Mouse (Mus musculus) hindbrain, embryonic 13.5 days (tissue): ENCODE results near the gene Gm11214. TPM values are rescaled to one million over a fixed set of nuclear protein-coding genes. Genes with fewer than 3 reads are reported as not detected.

Experiments
- ATAC-seq: fragments of 200-750 bp; cut with Nextera tagmentation; 2 replicates; pipeline ENCODE4 v1.8.0; 2017; ENCODE audit warnings: moderate TSS enrichment; ENCODE audit not compliant: low FRiP score
- H3K27ac ChIP-seq: fragments of 300-500 bp; sonication (generic); 2 replicates; pipeline ENCODE4 v1.5.1; 2015; ENCODE audit warnings: inconsistent platforms, mild to moderate bottlenecking, moderate library complexity
- H3K27me3 ChIP-seq: fragments of 300-500 bp; sonication (generic); 2 replicates; pipeline ENCODE4 v1.6.1; 2015; ENCODE audit warnings: mild to moderate bottlenecking, inconsistent platforms
- H3K36me3 ChIP-seq: fragments of 300-500 bp; sonication (generic); 2 replicates; pipeline ENCODE4 v1.6.1; 2015; ENCODE audit warnings: mild to moderate bottlenecking, inconsistent platforms
- H3K4me1 ChIP-seq: fragments of 300-500 bp; sonication (generic); replicated peaks from 2 replicates; pipeline ENCODE4 v1.6.1; 2015; ENCODE audit warnings: inconsistent platforms
- H3K4me2 ChIP-seq: fragments of 300-500 bp; sonication (generic); 2 replicates; pipeline ENCODE4 v1.6.1; 2015; ENCODE audit warnings: inconsistent platforms, mild to moderate bottlenecking, moderate library complexity
- H3K4me3 ChIP-seq: fragments of 300-500 bp; sonication (generic); 2 replicates; pipeline ENCODE4 v1.5.1; 2015; ENCODE audit warnings: mild to moderate bottlenecking, inconsistent platforms
- H3K9ac ChIP-seq: fragments of 300-500 bp; sonication (generic); 2 replicates; pipeline ENCODE4 v1.6.1; 2015; ENCODE audit warnings: mild to moderate bottlenecking, inconsistent platforms
- H3K9me3 ChIP-seq: fragments of 300-500 bp; sonication (generic); 2 replicates; pipeline ENCODE4 v1.6.1; 2016; ENCODE audit warnings: inconsistent platforms
- WGBS: fragments of 180-500 bp; shearing (Covaris S2); methylation state at CpG from one replicate; pipeline ENCODE4 v1.1.7; 2015; 5-methylcytosine and 5-hydroxymethylcytosine counted together
- polyA plus RNA-seq: library from polyadenylated mRNA; unstranded; fragments of >200 nt; fragmentation: Nextera tagmentation; extraction: Ambion mirVana; gene quantifications from 2 replicates; pipeline ENCODE4 v1.2.1, GENCODE M21; 2015

Gm11214 gene
- polyA plus RNA-seq, 1 experiment from 2014 or later, result not detected

GRCm38 (mm10) chr4:63684412-63685252 is 21.5 kb upstream of the Gm11214 start:
- H3K9me3 ChIP-seq, result no peaks in the 10 kb centered on the region
- peaks cover 2% of the 10 kb centered on the region; the same call in 1 of the 2 replicates for H3K4me1 ChIP-seq
- no peak for ATAC-seq
- no peak overlapping the region for H3K9ac ChIP-seq
- H3K27ac ChIP-seq, result no peak overlapping the region
- H3K27me3 ChIP-seq, result no peaks in the 10 kb centered on the region
- no peaks in the 10 kb centered on the region for H3K36me3 ChIP-seq
- 84% methylated on average over 10 of the region's 10 CpGs for WGBS
- H3K4me3 ChIP-seq, result no peak overlapping the region
- no peak overlapping the region for H3K4me2 ChIP-seq

GRCm38 (mm10) chr4:63683716-63684115 is 20.5 kb upstream of the Gm11214 start:
- Histone ChIP-seq H3K4me3 (no peak overlapping the region), H3K4me2 (no peak overlapping the region), H3K36me3 (no peaks in the 10 kb centered on the region), H3K27ac (no peak overlapping the region), H3K9ac (no peak overlapping the region), H3K9me3 (no peaks in the 10 kb centered on the region), H3K4me1 (peaks cover 2% of the 10 kb centered on the region; the same call in 1 of the 2 replicates), H3K27me3 (no peaks in the 10 kb centered on the region)
- WGBS, result 90% methylated on average over 6 of the region's 6 CpGs
- no peak for ATAC-seq

- H3K9me3 ChIP-seq, result no peaks in the 10 kb centered on the region
- no peak overlapping the region for H3K27ac ChIP-seq
- no peak overlapping the region for H3K4me2 ChIP-seq
- H3K4me3 ChIP-seq, result no peak overlapping the region
- ATAC-seq, result no peak
- WGBS, result 81% methylated on average over 11 of the region's 11 CpGs
- H3K36me3 ChIP-seq, result no peaks in the 10 kb centered on the region
- no peaks in the 10 kb centered on the region for H3K27me3 ChIP-seq
- H3K4me1 ChIP-seq, result peaks cover 2% of the 10 kb centered on the region; the same call in 1 of the 2 replicates
- H3K9ac ChIP-seq, result no peak overlapping the region
Measured at GRCm38 (mm10) chr4:63683056-63683455, 19.9 kb upstream of the Gm11214 start.

GRCm38 (mm10) chr4:63682441-63682840 is 19.3 kb upstream of the Gm11214 start:
- H3K36me3 ChIP-seq, result no peaks in the 10 kb centered on the region
- H3K27me3 ChIP-seq, result no peaks in the 10 kb centered on the region
- no peak overlapping the region for H3K4me2 ChIP-seq

GRCm38 (mm10) chr4:63681557-63681956 is 18.4 kb upstream of the Gm11214 start:
- 79% methylated on average over 3 of the region's 3 CpGs for WGBS
- no peaks in the 10 kb centered on the region for H3K36me3 ChIP-seq
- no peak overlapping the region for H3K4me2 ChIP-seq
- ATAC-seq, result no peak
- H3K4me1 ChIP-seq, result peaks cover 2% of the 10 kb centered on the region; the same call in 1 of the 2 replicates
- H3K27ac ChIP-seq, result no peak overlapping the region
- H3K27me3 ChIP-seq, result no peaks in the 10 kb centered on the region
- H3K9ac ChIP-seq, result no peak overlapping the region
- no peaks in the 10 kb centered on the region for H3K9me3 ChIP-seq
- H3K4me3 ChIP-seq, result no peak overlapping the region

More at GRCm38 (mm10) chr4:63682441-63682840, 19.3 kb upstream of the Gm11214 start:
- no peak overlapping the region for H3K27ac ChIP-seq
- H3K9ac ChIP-seq, result no peak overlapping the region
- WGBS, result 96% methylated on average over 2 of the region's 2 CpGs
- no peak for ATAC-seq
- H3K4me3 ChIP-seq, result no peak overlapping the region
- no peaks in the 10 kb centered on the region for H3K9me3 ChIP-seq
- peaks cover 2% of the 10 kb centered on the region; the same call in 1 of the 2 replicates for H3K4me1 ChIP-seq

- Histone ChIP-seq H3K27ac (no peak overlapping the region), H3K4me2 (no peak overlapping the region), H3K9me3 (no peaks in the 10 kb centered on the region), H3K27me3 (no peaks in the 10 kb centered on the region), H3K4me3 (no peak overlapping the region), H3K36me3 (no peaks in the 10 kb centered on the region), H3K9ac (no peak overlapping the region), H3K4me1 (no peaks in the 10 kb centered on the region)
- 86% methylated on average over 2 of the region's 2 CpGs for WGBS
- no peak for ATAC-seq
Measured at GRCm38 (mm10) chr4:63675128-63675527, 11.9 kb upstream of the Gm11214 start.

GRCm38 (mm10) chr4:63668255-63668654 is 5.1 kb upstream of the Gm11214 start:
- no peak overlapping the region for H3K27ac ChIP-seq
- H3K4me3 ChIP-seq, result no peak overlapping the region
- 0 out of 2 replicates have a peak, but pooled peaks cover 4% of the 10 kb centered on the region for H3K27me3 ChIP-seq
- H3K9me3 ChIP-seq, result no peaks in the 10 kb centered on the region
- no peaks in the 10 kb centered on the region for H3K36me3 ChIP-seq
- ATAC-seq, result no peak
- 76% methylated on average over 4 of the region's 4 CpGs for WGBS
- H3K9ac ChIP-seq, result no peak overlapping the region
- no peak overlapping the region for H3K4me2 ChIP-seq
- H3K4me1 ChIP-seq, result no peaks in the 10 kb centered on the region

- 0 out of 2 replicates have a peak, but pooled peaks have one; percentile 61 for ATAC-seq
- Histone ChIP-seq H3K4me3 (no peak overlapping the region), H3K4me1 (no peaks in the 10 kb centered on the region), H3K9me3 (no peaks in the 10 kb centered on the region), H3K36me3 (no peaks in the 10 kb centered on the region), H3K4me2 (no peak overlapping the region), H3K9ac (no peak overlapping the region), H3K27me3 (0 out of 2 replicates have a peak, but pooled peaks cover 7% of the 10 kb centered on the region), H3K27ac (no peak overlapping the region)
- WGBS, result 51% methylated on average over 7 of the region's 7 CpGs
Measured at GRCm38 (mm10) chr4:63665738-63666137, 2.6 kb upstream of the Gm11214 start.

GRCm38 (mm10) chr4:63661857-63662256 is 1.3 kb downstream of the Gm11214 start:
- no peak overlapping the region for H3K4me2 ChIP-seq
- no peak overlapping the region for H3K27ac ChIP-seq
- no peaks in the 10 kb centered on the region for H3K9me3 ChIP-seq
- H3K4me3 ChIP-seq, result no peak overlapping the region
- no peak overlapping the region for H3K9ac ChIP-seq
- H3K36me3 ChIP-seq, result no peaks in the 10 kb centered on the region
- H3K27me3 ChIP-seq, result peaks cover 11% of the 10 kb centered on the region; the same call in 1 of the 2 replicates
- no peaks in the 10 kb centered on the region for H3K4me1 ChIP-seq
- ATAC-seq, result peak; percentile 69
- WGBS, result 48% methylated on average over 1 of the region's 1 CpGs

GRCm38 (mm10) chr4:63661426-63661825 is 1.8 kb downstream of the Gm11214 start:
- no peak overlapping the region for H3K4me2 ChIP-seq
- H3K27me3 ChIP-seq, result peaks cover 11% of the 10 kb centered on the region; the same call in 1 of the 2 replicates
- no peak overlapping the region for H3K4me3 ChIP-seq
- no peak for ATAC-seq
- no peaks in the 10 kb centered on the region for H3K36me3 ChIP-seq
- no peak overlapping the region for H3K9ac ChIP-seq
- H3K4me1 ChIP-seq, result no peaks in the 10 kb centered on the region
- H3K9me3 ChIP-seq, result no peaks in the 10 kb centered on the region
- H3K27ac ChIP-seq, result no peak overlapping the region
- 53% methylated on average over 1 of the region's 1 CpGs for WGBS

- Histone ChIP-seq H3K4me1 (no peaks in the 10 kb centered on the region), H3K9ac (no peak overlapping the region), H3K27me3 (peaks cover 11% of the 10 kb centered on the region; the same call in 1 of the 2 replicates), H3K27ac (no peak overlapping the region), H3K4me3 (no peak overlapping the region), H3K4me2 (no peak overlapping the region), H3K9me3 (no peaks in the 10 kb centered on the region), H3K36me3 (no peaks in the 10 kb centered on the region)
- ATAC-seq, result no peak
- 84% methylated on average over 1 of the region's 1 CpGs for whole genome bisulfite sequencing
Measured at GRCm38 (mm10) chr4:63659775-63660174, 3.4 kb downstream of the Gm11214 start.

- Histone ChIP-seq H3K9ac (no peak overlapping the region), H3K27ac (no peak overlapping the region), H3K9me3 (no peaks in the 10 kb centered on the region), H3K36me3 (no peaks in the 10 kb centered on the region), H3K4me2 (no peak overlapping the region), H3K4me1 (no peaks in the 10 kb centered on the region), H3K27me3 (peaks cover 11% of the 10 kb centered on the region; the same call in 1 of the 2 replicates), H3K4me3 (no peak overlapping the region)
- WGBS, result 35% methylated on average over 4 of the region's 4 CpGs
- ATAC-seq, result no peak
Measured at GRCm38 (mm10) chr4:63659086-63659485, 4.1 kb downstream of the Gm11214 start.

GRCm38 (mm10) chr4:63654381-63654780 is 8.8 kb downstream of the Gm11214 start:
- H3K4me3 ChIP-seq, result no peak overlapping the region
- WGBS, result 73% methylated on average over 1 of the region's 1 CpGs
- ATAC-seq, result no peak
- no peaks in the 10 kb centered on the region for H3K36me3 ChIP-seq
- no peak overlapping the region for H3K9ac ChIP-seq
- no peaks in the 10 kb centered on the region for H3K9me3 ChIP-seq
- H3K27ac ChIP-seq, result no peak overlapping the region
- H3K27me3 ChIP-seq, result peaks cover 7% of the 10 kb centered on the region; the same call in 1 of the 2 replicates
- no peak overlapping the region for H3K4me2 ChIP-seq
- no peaks in the 10 kb centered on the region for H3K4me1 ChIP-seq
